Mouse (Mus musculus) spleen, adult 2 months (tissue): ENCODE data around the gene Wipf2.

Source experiments
- CTCF ChIP-seq: fragments of 200-500 bp; IDR thresholded peaks from 2 replicates; pipeline ENCODE4 v1.5.1; 2011; ENCODE audit warnings: mild to moderate bottlenecking, inconsistent platforms; ENCODE audit not compliant: insufficient read depth, insufficient read length, insufficient replicate concordance; ENCODE audit errors: extremely low read depth
- POLR2A ChIP-seq: fragments of 200-500 bp; IDR thresholded peaks from 2 replicates; pipeline ENCODE4 v1.6.1; 2011; ENCODE audit warnings: low read depth, low read length, inconsistent platforms

- TF ChIP-seq POLR2A (no peak), CTCF (no peak)
Measured at GRCm38 (mm10) chr11:98919009-98919408, 55.6 kb downstream of the Wipf2 start.
